Mouse (Mus musculus): ENCODE results near the gene Nes. TPM values are rescaled to one million over a fixed set of nuclear protein-coding genes. Genes with fewer than 3 reads are reported as not detected.

The Nes gene
- total and polyA plus RNA-seq, 2 experiments from 2014 or later = 14.9 to 37.2 TPM

DNA sequence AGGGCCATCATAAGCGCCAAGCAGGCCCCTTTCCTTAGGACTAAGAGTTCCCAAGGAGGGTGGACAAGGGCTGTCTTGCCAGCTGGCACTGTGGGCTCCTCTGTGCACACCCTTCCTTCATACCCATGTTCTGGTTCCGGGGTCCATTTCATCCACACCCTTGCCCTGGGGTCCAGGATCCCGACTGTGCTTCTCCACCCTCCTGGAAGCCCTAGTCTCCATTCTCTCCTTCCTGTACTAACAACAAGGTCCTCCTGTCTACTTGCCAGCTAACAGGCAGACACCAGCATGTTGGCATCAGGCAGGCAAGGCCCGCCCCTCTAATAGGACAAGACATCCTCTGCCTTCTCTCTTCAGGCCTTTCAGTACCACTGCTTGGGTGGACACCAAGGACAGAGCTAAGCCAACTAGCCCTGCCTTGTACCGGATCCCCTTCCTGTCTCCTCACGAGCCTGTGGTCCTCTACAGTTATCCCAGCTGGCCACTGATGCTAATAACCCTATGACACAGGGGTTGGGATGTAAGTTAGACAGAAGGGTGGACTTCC is 10.4 kb downstream of the Nes start:
- ATAC-seq (no peak), DNase-seq (ENCODE audit: low spot score) (no peak)
- Histone ChIP-seq H3K27ac (no peak overlapping the region), H3K9me3 (ENCODE audit: low read length) (no peaks in the 10 kb centered on the region), H3K27me3 (ENCODE audit: insufficient read depth, low read length) (no peaks in the 10 kb centered on the region), H3K4me2 (ENCODE audit: low read depth, low read length) (no peak overlapping the region), H3K4me1 (ENCODE audit: insufficient read depth, low read length) (peaks cover 16% of the 10 kb centered on the region), H3K9ac (replicated peaks; ENCODE audit: low read length) (no peak overlapping the region), H3K4me3 (ENCODE audit: low read length) (no peak overlapping the region), H3K36me3 (ENCODE audit: insufficient read depth, low read length) (no peaks in the 10 kb centered on the region)
- WGBS = 77% methylated on average over 6 of the region's 6 CpGs
- TF ChIP-seq CTCF (IDR thresholded peaks at IDR 0.05; ENCODE audit: low read depth) = no peak

DNA sequence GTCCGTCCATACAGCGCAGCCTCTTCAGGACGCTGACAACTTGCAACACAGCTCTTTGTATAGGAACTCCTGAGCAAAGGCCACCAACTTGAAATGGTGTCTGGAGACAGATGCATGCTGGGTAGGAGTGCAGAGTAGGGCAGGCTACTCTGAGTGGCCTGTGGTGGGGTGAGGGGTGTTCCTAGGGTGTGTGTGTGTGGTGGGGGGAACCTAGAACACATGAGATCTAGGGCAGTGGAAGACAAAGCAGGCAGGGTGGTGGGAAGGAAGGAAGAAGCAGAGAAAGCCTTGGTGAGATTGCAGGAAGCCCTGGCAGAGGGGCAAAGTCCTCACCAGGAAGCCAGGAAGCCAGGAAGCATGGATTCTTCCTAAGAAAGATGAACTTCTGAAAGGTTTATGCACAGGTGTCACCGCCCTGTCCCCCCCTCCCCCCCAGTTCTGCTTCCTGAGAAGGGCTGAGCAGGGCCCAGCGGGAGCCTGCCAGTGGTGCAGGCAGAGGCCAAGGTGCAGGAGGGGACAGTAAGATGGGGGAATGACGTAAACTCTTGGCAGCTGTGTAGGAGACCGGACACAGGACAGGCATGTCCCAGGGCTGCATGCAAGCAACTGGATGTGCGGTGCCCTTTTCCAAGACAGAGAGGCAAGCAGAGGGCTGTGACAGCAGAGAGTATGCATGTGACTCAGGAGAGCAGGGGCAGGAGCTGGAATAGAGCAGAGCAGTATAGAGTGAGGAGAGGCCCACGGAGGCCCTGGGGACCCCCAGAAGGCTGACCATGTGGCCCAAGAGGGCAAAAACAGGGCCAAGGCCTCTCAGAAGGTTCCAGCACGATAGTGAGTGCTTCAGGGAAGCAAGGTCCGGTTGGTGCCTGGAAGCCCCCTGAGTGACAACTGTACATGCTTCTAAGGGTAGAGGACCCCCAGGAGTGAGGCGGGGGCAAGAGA is 11.3 kb downstream of the Nes start:
- H3K27ac ChIP-seq = peak overlapping the region; percentile 58
- H3K4me2 ChIP-seq (ENCODE audit: low read depth, low read length) = 0 out of 2 replicates have a peak overlapping the region, but pooled peaks have one; percentile 0
- H3K9ac ChIP-seq (replicated peaks; ENCODE audit: low read length) = no peak overlapping the region
- H3K4me1 ChIP-seq (ENCODE audit: insufficient read depth, low read length) = peaks cover 19% of the 10 kb centered on the region
- ATAC-seq (no peak), DNase-seq (ENCODE audit: low spot score) (no peak)
- H3K4me3 ChIP-seq (ENCODE audit: low read length) = no peak overlapping the region
- H3K27me3 ChIP-seq (ENCODE audit: insufficient read depth, low read length) = no peaks in the 10 kb centered on the region
- 36% methylated on average over 12 of the region's 12 CpGs for WGBS
- no peaks in the 10 kb centered on the region for H3K36me3 ChIP-seq (ENCODE audit: insufficient read depth, low read length)
- H3K9me3 ChIP-seq (ENCODE audit: low read length) = no peaks in the 10 kb centered on the region
- TF ChIP-seq CTCF (IDR thresholded peaks at IDR 0.05; ENCODE audit: low read depth) = no peak

DNA sequence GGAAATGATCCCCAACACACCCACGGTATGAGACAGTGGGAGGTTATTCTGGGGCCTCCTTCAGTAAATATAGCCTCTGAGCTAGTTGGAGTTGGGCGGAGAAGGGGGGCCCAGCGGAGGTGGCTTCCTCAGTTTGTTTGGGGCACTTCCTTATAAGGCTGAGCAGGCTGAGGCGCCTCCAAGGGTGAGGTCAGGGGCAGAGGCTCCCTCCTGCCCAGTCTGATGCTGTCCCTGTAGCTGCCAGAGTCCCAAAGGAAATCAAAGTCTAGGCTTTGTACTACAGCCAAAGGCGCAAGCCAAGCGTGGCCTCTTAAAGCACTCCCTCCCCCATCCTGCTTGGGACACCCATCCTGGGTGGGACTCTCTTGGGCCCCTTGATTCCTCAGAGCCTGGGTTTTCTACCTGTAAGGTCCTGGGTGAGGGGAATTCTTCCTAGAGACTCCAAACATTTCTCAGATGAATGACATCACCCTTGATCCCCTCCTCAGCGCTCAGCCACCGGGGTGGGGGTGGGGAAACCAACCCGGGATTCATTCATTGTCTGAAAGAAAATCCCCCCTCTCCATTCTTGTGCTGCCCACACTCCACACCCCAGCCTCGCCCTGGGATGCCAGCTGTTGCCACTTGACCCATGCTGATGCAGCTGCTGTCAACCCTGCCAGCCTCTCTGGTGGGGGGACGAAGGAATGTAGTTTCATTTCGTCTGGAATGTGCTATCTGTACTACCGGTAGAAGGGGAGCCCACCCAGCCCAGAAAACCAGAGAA is 12.1 kb downstream of the Nes start:
- Histone ChIP-seq H3K27ac (peak overlapping the region; percentile 58; the same call in 1 of the 2 replicates), H3K4me2 (ENCODE audit: low read depth, low read length) (0 out of 2 replicates have a peak overlapping the region, but pooled peaks have one; percentile 0), H3K4me1 (ENCODE audit: insufficient read depth, low read length) (peaks cover 19% of the 10 kb centered on the region), H3K9ac (replicated peaks; ENCODE audit: low read length) (no peak overlapping the region; the same call in 1 of the 2 replicates), H3K36me3 (ENCODE audit: insufficient read depth, low read length) (no peaks in the 10 kb centered on the region), H3K9me3 (ENCODE audit: low read length) (no peaks in the 10 kb centered on the region), H3K4me3 (ENCODE audit: low read length) (no peak overlapping the region), H3K27me3 (ENCODE audit: insufficient read depth, low read length) (no peaks in the 10 kb centered on the region)
- 0 out of 2 replicates have a peak, but pooled peaks have one; percentile 1 for ATAC-seq
- TF ChIP-seq CTCF (IDR thresholded peaks at IDR 0.05; ENCODE audit: low read depth) = no peak
- 16% methylated on average over 13 of the region's 13 CpGs for WGBS
- no peak for DNase-seq (ENCODE audit: low spot score)

DNA sequence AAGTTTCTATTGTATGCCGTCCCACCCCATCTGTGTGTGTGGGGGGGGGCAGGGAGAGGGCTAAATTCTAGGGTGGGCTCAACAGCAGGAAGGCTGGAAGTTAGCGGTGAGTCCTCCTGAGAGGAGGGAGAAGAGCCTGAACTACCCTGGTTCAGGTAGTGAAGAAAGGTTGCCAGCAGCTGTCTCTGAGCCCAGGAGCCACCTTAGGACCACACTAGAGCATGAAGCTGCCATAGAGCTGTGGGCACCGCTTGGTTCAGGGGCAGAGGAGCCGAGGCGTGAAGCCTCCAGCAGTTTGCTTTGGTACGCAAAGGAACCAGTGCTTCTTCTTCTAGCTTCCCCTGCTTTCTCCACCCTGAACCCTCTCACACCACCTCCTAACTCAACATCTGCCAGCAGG is 12.7 kb downstream of the Nes start:
- no peak for ATAC-seq
- Histone ChIP-seq H3K4me2 (ENCODE audit: low read depth, low read length) (no peak overlapping the region), H3K36me3 (ENCODE audit: insufficient read depth, low read length) (no peaks in the 10 kb centered on the region), H3K27ac (no peak overlapping the region), H3K27me3 (ENCODE audit: insufficient read depth, low read length) (no peaks in the 10 kb centered on the region), H3K4me3 (ENCODE audit: low read length) (no peak overlapping the region), H3K9ac (replicated peaks; ENCODE audit: low read length) (no peak overlapping the region), H3K4me1 (ENCODE audit: insufficient read depth, low read length) (peaks cover 19% of the 10 kb centered on the region), H3K9me3 (ENCODE audit: low read length) (no peaks in the 10 kb centered on the region)
- TF ChIP-seq CTCF (IDR thresholded peaks at IDR 0.05; ENCODE audit: low read depth) = no peak
- no peak for DNase-seq (ENCODE audit: low spot score)
- WGBS = 45% methylated on average over 6 of the region's 6 CpGs

DNA sequence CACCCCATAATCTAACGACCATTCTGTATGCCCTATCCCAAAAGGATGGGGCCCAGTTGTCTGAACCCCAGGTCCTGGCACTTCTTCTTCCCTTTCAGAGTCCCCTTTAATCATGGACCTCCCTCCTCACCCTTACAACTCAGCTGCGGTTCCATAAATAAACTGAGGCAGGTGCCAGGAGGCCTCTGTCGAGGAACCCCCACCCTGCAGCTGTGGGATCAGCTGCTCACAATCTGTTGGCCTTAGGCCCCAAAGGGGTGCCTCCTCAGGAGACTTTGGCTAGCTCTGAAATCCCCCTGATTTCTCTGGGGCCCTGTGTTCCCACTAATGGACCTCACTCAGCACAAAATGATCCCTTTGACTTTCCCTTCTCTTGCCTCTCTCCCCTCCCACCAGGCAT is 13.2 kb downstream of the Nes start:
- no peak for TF ChIP-seq CTCF (IDR thresholded peaks at IDR 0.05; ENCODE audit: low read depth)
- H3K27me3 ChIP-seq (ENCODE audit: insufficient read depth, low read length) = no peaks in the 10 kb centered on the region
- H3K4me1 ChIP-seq (ENCODE audit: insufficient read depth, low read length) = peaks cover 19% of the 10 kb centered on the region
- no peaks in the 10 kb centered on the region for H3K36me3 ChIP-seq (ENCODE audit: insufficient read depth, low read length)
- no peak overlapping the region for H3K27ac ChIP-seq
- 28% methylated on average over 3 of the region's 3 CpGs for WGBS
- no peak overlapping the region for H3K4me3 ChIP-seq (ENCODE audit: low read length)
- H3K4me2 ChIP-seq (ENCODE audit: low read depth, low read length) = no peak overlapping the region
- H3K9ac ChIP-seq (replicated peaks; ENCODE audit: low read length) = no peak overlapping the region
- no peak for DNase-seq (ENCODE audit: low spot score)
- no peak for ATAC-seq
- H3K9me3 ChIP-seq (ENCODE audit: low read length) = no peaks in the 10 kb centered on the region

DNA sequence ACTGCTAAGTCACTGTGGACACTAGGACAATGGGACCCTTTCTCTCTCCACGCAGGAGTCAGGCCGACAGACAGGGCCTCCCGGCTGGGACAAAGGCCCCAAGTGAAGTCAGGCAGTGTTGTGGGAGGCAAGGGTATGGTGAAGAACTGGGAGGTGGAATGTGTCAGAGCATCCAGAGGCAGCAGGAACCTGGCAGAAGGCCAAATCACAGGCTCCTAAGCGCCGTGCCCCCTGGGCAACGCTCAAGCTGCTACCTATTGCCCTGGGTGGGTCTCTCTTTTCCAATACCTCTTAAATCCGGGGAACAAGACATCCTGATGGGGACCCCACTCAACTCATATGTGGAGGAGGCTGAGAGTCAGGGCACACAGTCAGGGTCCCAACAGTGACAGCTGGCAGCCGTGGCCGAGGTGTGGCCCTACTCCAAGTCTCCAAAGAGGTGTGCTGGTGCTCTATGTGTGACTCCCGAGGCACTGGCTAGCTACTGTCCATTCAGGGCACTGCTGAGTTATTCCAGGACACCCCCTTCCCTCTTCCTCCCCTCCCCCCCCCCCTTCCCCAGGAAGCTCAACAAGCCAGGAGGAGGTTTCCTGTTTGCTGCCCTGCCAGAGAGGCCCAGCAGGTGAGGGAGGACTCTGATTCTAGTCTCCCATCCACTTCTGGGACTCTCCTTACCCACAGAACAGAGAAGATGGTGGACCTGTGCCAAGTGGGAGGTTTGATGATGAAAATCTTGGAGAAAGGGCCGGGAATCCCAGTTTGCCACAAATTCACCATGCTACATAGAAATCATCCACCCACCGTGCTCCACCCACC is 14.8 kb downstream of the Nes start:
- no peak overlapping the region for H3K9ac ChIP-seq (replicated peaks; ENCODE audit: low read length)
- no peak for TF ChIP-seq CTCF (IDR thresholded peaks at IDR 0.05; ENCODE audit: low read depth)
- no peaks in the 10 kb centered on the region for H3K27me3 ChIP-seq (ENCODE audit: insufficient read depth, low read length)
- no peaks in the 10 kb centered on the region for H3K36me3 ChIP-seq (ENCODE audit: insufficient read depth, low read length)
- DNase-seq (ENCODE audit: low spot score) (no peak), ATAC-seq (peak; percentile 10; the same call in 1 of the 2 replicates)
- whole genome bisulfite sequencing = 12% methylated on average over 12 of the region's 12 CpGs
- H3K4me2 ChIP-seq (ENCODE audit: low read depth, low read length) = no peak overlapping the region
- peaks cover 19% of the 10 kb centered on the region for H3K4me1 ChIP-seq (ENCODE audit: insufficient read depth, low read length)
- H3K4me3 ChIP-seq (ENCODE audit: low read length) = no peak overlapping the region
- H3K9me3 ChIP-seq (ENCODE audit: low read length) = no peaks in the 10 kb centered on the region
- peak overlapping the region; percentile 48 for H3K27ac ChIP-seq

All from hindbrain, postnatal 0 days (tissue).